Mouse (Mus musculus) limb, embryonic 12.5 days (tissue): ENCODE data around the gene Olfr1224-ps1. TPM values are rescaled to one million over a fixed set of nuclear protein-coding genes. Genes with fewer than 3 reads are reported as not detected.

Experiments
- polyA plus RNA-seq: library from polyadenylated mRNA; unstranded; fragments of >200 nt; fragmentation: Nextera tagmentation; extraction: Ambion mirVana; gene quantifications from 2 replicates; pipeline ENCODE4 v1.2.1, GENCODE M21; 2016

The Olfr1224-ps1 gene
- polyA plus RNA-seq, 1 experiment from 2014 or later, result not detected

Other genes starting within 250 kb of the Olfr1224-ps1 start
- gene Olfr1209, start 248.9 kb downstream of the Olfr1224-ps1 start, polyA plus RNA-seq, result not detected in 2 replicates
- gene Olfr1211, start 226.0 kb downstream of the Olfr1224-ps1 start, polyA plus RNA-seq, result not detected in 2 replicates
- gene Olfr1212, start 210.1 kb downstream of the Olfr1224-ps1 start, polyA plus RNA-seq, result not detected in 2 replicates
- gene Gm13762, start 183.8 kb downstream of the Olfr1224-ps1 start, polyA plus RNA-seq, result not detected in 2 replicates
- gene Olfr1214, start 171.4 kb downstream of the Olfr1224-ps1 start, polyA plus RNA-seq, result not detected in 2 replicates
- not detected in 2 replicates for gene Olfr1215, start 157.1 kb downstream of the Olfr1224-ps1 start, polyA plus RNA-seq
- not detected in 2 replicates for gene Olfr1216, start 145.8 kb downstream of the Olfr1224-ps1 start, polyA plus RNA-seq
- gene Olfr1217, start 132.0 kb downstream of the Olfr1224-ps1 start, polyA plus RNA-seq, result not detected in 2 replicates
- not detected in 2 replicates for gene Olfr1218, start 102.9 kb downstream of the Olfr1224-ps1 start, polyA plus RNA-seq
- gene Olfr1219, start 80.6 kb downstream of the Olfr1224-ps1 start, polyA plus RNA-seq, result not detected in 2 replicates
- not detected in 2 replicates for gene Olfr1220, start 57.3 kb downstream of the Olfr1224-ps1 start, polyA plus RNA-seq
- gene Olfr1221, start 46.8 kb downstream of the Olfr1224-ps1 start, polyA plus RNA-seq, result not detected in 2 replicates
- gene Olfr1222, start 31.0 kb downstream of the Olfr1224-ps1 start, polyA plus RNA-seq, result not detected in 2 replicates
- not detected in 2 replicates for gene Olfr1223, start 12.5 kb downstream of the Olfr1224-ps1 start, polyA plus RNA-seq
- gene Olfr1225, start 10.6 kb upstream of the Olfr1224-ps1 start, polyA plus RNA-seq, result not detected in 2 replicates
- gene Olfr1226, start 36.0 kb upstream of the Olfr1224-ps1 start, polyA plus RNA-seq, result not detected in 2 replicates
- gene Olfr1228, start 90.0 kb upstream of the Olfr1224-ps1 start, polyA plus RNA-seq, result not detected in 2 replicates
- gene Olfr1229, start 123.9 kb upstream of the Olfr1224-ps1 start, polyA plus RNA-seq, result not detected in 2 replicates
- gene Olfr1230, start 133.2 kb upstream of the Olfr1224-ps1 start, polyA plus RNA-seq, result not detected in 2 replicates
- not detected in 2 replicates for gene Olfr1231, start 143.0 kb upstream of the Olfr1224-ps1 start, polyA plus RNA-seq
- gene Olfr1232, start 165.6 kb upstream of the Olfr1224-ps1 start, polyA plus RNA-seq, result not detected in 2 replicates
- not detected in 2 replicates for gene Olfr1233, start 178.3 kb upstream of the Olfr1224-ps1 start, polyA plus RNA-seq
- gene Olfr1234, start 200.8 kb upstream of the Olfr1224-ps1 start, polyA plus RNA-seq, result not detected in 2 replicates
- gene Olfr1238, start 245.6 kb upstream of the Olfr1224-ps1 start, polyA plus RNA-seq, result not detected in 2 replicates